Mouse (Mus musculus) erythroblast, embryonic 14.5 days (primary cell): ENCODE data around the gene Hivep2.

Source experiments
- GATA1 ChIP-seq: IDR thresholded peaks from 2 replicates; pipeline ENCODE4 v1.6.1; 2012; ENCODE audit warnings: low read length, inconsistent platforms, mixed read lengths
- TAL1 ChIP-seq: IDR thresholded peaks from 3 replicates; pipeline ENCODE4 v1.6.1; 2012; ENCODE audit warnings: low read length, inconsistent platforms, mixed read lengths

GRCm38 (mm10) chr10:14004769-14005517 is 39.1 kb downstream of the Hivep2 start:
- no peak for TF ChIP-seq GATA1
- no peak for TF ChIP-seq TAL1
